Mouse (Mus musculus) C2C12 (cell line): Measurements from ENCODE around the gene Ndufa7.

Experiments used
- CEBPB ChIP-seq: IDR thresholded peaks from one replicate; pipeline ENCODE4 v1.6.1; 2011; ENCODE audit warnings: low read depth, mild to moderate bottlenecking, control low read depth, moderate library complexity
- CTCF ChIP-seq: IDR thresholded peaks from one replicate; pipeline ENCODE4 v1.5.1; 2011; ENCODE audit not compliant: control insufficient read depth, insufficient read depth, insufficient read length
- MAX ChIP-seq: IDR thresholded peaks from one replicate; pipeline ENCODE4 v1.6.1; 2011; ENCODE audit warnings: mild to moderate bottlenecking, control low read depth
- MYOD1 ChIP-seq: IDR thresholded peaks from one replicate; pipeline ENCODE4 v1.6.1; 2011; ENCODE audit warnings: low read depth; ENCODE audit not compliant: control insufficient read depth, insufficient read length
- MYOG ChIP-seq: IDR thresholded peaks from one replicate; pipeline ENCODE4 v1.6.1; 2011; ENCODE audit not compliant: control insufficient read depth, insufficient read length; ENCODE audit errors: extremely low read depth
- USF1 ChIP-seq: IDR thresholded peaks from one replicate; pipeline ENCODE4 v1.6.1; 2011; ENCODE audit warnings: low read depth, mild to moderate bottlenecking, control low read depth, moderate library complexity

- TF ChIP-seq CTCF (no peak), USF1 (no peak), MAX (no peak), CEBPB (no peak), MYOD1 (no peak), MYOG (no peak)
Observed at GRCm38 (mm10) chr17:33807181-33807888, 17.0 kb upstream of the Ndufa7 start.
